Mouse (Mus musculus) CD4-positive, CD25-positive, alpha-beta regulatory T cell, adult 4 months (primary cell): Measurements from ENCODE around the gene Irx4. TPM values are rescaled to one million over a fixed set of nuclear protein-coding genes. Genes with fewer than 3 reads are reported as not detected.

ENCODE experiments used
- ATAC-seq: one replicate; pipeline ENCODE4 v1.8.0; 2017
- polyA plus RNA-seq, 2 experiments: library from polyadenylated mRNA; unstranded; fragments of 100-300 nt; shearing (Covaris generic); gene quantifications; one replicate each; pipeline ENCODE4 v1.2.1; 2017

Gene Irx4
- polyA plus RNA-seq = not detected

- no peak for ATAC-seq
These were observed at the start of gene Irx4 for GRCm38 (mm10) chr13:73260354-73261035. Irx4 (plus strand) TSS chr13:73260479.

DNA sequence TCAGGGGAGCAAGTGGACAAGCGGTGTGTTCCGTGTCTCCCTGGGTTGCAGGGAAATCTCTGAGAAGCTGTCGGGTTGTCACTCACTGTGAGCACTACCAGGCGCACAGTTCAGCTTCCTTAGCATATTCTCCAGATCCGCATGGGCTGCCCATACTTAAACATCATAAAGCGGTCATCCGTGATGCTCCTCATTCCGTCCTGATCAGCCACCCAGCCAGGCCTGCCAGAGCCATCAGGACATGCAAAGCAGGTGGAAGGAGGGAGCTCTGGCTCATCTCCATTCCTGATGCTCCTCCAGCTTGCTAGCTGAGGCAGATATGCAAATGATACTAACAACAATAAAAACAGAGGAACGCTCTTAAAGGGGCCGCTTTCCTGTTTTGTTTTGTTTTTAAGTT lies 46.0 kb upstream of the Irx4 start:
- ATAC-seq = no peak

DNA sequence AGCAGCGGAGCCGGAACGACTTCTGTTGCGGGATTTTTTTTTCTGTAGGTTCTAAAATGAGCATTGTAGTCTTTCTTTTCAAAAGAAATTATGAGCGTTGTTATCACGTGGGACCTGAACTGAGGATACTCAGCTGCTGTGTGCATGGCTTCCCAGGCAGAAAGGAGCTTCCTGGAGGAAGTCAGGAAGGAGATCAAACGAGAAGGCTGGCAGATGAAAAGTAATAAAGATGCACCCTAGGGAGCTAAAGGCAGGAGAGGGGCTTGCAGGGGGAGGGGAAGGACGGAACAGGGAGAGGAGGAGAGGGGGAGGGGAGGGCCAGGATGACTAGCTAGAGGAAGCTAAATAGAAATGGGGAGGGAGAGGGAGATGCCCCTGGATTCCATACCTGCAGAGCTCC lies 23.8 kb upstream of the Irx4 start:
- ATAC-seq = no peak

DNA sequence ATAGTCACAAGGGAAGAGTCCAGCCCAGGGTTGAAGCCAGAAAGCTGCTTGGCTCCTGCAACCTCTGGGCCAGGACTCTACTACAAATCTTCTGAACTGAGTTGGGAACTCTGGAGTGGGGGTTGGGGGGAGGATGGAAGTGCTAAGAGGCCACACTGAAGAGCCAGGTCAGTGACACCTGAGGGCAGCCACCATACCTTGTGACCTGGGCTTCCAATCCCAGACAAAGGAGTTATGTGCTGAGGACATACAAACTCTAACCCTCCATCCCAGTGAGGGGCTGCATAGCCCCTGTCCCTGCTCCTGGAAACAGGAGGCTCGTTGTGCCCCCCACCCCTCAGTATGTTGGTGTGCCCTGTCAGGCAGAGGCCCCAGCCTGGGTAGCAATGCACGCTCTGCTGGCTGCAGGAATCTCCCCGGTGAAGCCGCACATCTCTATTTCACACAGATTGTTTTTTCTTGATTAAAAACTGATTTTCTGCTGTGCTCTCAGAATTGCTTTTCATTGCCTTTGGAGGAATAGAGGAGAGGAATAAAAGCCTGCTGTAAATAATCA lies 21.0 kb upstream of the Irx4 start:
- no peak for ATAC-seq

DNA sequence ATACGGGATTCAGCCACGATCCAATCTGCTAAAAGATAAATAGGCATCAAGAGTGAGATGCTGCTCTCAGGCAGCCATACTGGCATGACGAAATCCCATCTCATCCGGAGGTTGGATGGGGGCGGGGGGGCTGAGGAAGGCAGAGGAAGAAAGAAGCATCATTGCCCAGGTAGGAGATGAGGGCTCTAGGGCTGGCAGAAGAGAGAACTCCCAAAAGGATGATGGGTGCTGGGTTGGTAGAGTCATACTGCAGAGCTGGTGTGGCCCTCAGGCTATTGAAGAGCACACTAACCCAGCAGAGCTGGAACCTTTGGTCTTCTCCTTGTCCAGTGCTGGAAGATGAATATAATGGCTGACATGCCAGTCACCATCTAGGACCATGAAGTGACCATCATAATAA lies 17.7 kb upstream of the Irx4 start:
- no peak for ATAC-seq

- ATAC-seq = no peak
These were observed 13.3 kb upstream of the Irx4 start for GRCm38 (mm10) chr13:73246961-73247360.

GRCm38 (mm10) chr13:73251222-73251621 lies 9.1 kb upstream of the Irx4 start:
- ATAC-seq = no peak

DNA sequence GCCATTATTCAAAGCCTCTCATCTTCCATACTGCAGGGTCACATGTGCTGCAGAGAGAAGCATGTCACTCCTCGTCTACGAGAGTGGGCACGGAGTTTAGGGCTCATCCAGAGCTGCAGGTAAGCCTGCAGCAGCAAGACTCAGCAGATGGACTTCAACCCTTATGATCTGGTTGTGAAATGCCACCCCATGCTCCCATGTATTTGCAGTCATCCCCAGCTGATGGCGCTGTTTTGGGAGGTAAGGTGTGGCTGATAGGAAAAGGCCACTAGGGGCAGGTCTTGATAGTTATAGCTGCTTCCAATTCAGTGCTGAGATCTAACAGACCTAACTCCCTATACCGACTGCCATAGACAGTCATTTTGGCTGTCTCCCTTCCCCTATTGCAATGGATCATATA lies 8.3 kb upstream of the Irx4 start:
- no peak for ATAC-seq

DNA sequence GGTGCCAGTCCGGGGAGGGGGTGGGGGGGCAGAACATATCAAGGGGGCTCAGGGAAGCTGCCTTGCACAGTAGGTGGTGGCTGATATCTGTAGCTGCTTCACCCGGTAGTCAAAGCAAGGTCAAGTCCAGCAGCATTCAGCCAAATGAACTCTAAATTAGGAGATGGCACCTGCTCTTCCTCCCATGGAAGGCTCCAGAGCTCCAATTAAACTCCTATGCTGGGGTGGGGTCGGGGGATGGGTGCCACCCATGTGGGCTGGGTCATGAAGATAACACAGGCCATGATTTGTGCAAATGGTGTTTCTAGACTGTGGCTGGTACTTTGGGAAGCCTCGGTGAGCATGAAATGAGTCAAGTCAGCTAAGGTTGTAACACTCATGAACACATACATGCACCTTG lies 1.9 kb upstream of the Irx4 start:
- no peak for ATAC-seq

- ATAC-seq = no peak
These were observed 514 bp upstream of the Irx4 start for GRCm38 (mm10) chr13:73259577-73260353.

DNA sequence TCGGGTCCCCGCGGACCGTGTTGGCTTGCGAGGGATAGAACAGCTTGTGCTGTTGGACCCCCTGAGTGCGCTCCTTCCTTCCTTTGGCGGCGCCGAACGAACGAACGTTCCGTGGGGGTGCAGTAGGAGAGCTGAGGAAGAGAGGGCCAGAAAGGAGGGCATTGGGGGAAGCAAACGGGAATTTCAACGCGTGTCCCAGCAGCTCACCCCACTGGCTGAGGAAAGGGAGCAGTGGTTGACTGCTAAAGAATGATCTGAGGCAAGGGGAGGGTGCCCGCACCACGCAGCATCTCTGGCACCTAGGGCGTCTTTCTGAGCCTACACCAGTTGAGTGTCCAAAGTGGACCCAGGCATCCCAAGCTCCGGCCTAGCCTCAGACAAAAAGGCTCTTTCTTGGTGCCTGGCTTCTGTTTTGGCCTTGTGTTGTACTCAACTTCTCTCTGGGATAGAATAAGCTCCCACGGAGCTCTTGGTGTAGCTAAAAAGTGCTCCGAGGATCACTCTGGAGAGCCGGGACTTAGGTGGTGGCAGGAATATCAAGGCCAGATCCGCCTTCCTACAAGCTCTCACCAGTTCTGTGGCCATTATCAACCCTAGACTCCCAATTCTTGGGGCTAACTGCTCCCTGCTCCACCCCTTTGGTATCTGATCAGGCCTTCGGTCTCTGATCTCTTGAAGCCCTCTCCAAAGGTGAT lies 904 bp downstream of the Irx4 start:
- ATAC-seq = no peak

DNA sequence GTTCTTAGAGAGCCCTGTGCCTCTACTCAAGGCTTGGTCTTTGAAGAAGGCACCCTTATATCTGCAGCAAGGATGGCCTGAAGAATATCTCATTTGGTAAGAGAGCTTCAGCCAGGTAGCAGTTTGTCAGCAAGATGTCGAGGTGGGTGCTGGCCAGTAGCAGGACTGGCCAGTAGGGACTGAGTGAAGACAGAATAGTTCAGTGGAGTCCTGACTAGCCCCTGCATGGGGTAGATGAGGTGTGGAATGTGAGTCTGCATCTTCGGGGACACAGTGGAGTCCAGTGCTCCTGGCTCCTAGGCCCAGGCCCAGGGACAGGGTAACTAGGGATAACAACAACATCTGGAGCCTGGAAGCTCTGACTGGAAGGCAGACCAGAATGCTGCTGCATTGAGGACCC lies 1.6 kb downstream of the Irx4 start:
- ATAC-seq = no peak

GRCm38 (mm10) chr13:73262336-73263127 lies 2.3 kb downstream of the Irx4 start:
- no peak for ATAC-seq

DNA sequence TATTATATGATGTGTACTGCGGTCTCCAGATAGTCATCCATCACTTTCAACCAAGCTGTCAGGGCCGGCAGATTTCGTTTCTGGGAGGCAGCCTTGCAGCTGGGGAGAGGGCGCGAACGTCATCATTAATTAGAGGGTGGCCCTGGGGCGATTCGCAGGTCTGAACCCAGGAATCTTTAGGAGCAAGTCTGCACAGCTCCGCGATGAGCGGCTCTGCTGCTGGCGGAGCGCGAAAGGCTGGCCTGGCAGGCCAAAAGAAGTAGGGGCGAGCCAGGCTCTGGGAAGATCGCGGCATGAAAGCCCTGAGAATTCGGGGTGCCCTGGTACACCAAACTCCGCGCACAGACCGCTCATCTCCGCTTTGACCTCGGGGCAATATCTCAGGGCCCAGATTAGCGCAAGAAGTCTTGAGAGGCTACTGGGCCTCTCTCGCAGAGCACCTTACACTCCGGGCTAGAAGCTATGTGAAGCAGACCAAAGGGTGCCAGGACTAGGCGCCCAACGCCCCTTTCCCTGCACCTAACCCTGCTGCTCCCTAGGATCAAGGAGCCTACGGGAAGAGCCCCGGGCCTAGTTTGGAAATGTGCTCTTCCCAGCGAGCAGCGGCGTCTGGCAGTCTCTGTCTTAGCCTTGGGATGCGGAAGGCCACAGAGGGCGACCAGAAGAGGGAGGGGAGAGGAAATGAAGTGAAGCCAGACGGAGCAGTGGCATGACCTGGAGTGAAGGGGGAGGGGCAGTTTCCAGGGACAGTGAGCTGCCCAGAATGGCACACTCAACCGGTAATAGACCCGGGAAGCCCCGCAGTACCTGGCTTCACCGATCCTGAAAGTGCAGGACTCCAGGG lies 3.1 kb downstream of the Irx4 start:
- ATAC-seq = no peak

DNA sequence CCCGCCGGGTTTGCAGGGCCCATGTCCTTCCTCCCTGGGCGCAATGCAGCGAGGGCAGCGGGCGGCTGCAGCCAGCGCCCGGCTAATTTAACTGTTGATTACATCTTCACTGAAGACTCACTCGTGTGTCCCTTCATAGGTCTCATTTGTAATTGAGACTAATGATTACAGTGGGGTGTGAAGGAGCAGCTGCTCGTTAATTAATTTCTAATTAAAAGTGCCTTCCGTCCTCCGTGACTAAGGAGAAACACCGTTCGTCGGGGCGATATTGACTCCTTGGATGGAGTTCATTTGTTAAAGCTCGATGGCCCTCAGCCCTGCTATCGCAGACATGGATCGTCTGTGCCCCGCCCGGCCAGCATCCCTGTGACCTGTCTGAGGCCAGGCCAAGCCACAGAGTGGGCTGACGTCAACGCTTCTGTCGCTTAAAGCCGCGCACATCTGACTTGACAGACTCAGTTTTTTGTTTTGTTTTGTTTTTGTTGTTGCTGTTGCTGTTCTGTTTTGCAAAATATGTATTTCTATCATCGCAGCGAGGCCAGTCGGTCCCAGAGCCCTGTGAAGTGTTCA lies 4.0 kb downstream of the Irx4 start:
- ATAC-seq = no peak

DNA sequence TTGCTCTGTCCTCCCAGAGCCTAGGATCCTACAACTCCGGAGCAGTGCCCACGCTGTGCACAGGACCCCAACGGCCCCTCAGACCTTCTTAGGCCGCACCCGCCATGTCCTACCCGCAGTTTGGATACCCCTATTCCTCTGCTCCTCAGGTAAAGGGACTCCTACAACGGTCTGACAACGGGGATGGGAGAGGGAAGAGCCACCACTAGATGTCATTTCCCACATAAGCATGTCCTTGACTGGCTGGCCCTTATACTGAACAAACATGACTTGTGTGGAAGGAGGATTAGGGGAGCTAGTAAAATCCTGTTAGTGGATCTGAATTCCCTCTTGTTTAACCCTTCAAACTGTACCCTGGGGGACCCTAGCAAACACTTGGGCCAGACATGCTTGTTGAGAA lies 4.6 kb downstream of the Irx4 start:
- no peak for ATAC-seq

GRCm38 (mm10) chr13:73265442-73265841 lies 5.2 kb downstream of the Irx4 start:
- ATAC-seq = no peak

DNA sequence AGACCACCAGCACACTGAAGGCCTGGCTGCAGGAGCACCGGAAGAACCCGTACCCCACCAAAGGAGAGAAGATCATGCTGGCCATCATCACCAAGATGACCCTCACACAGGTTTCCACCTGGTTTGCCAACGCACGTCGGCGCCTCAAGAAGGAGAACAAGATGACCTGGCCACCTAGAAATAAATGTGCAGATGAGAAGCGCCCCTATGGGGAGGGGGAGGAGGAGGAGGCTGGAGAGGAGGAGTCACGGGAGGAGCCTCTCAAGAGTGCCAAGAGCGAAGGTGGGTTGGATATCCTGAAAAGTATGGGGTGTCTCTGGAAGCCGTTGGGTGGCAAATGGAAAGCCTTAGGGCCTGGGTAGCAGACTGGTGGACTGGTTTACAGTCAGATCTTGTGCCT lies 7.3 kb downstream of the Irx4 start:
- no peak for ATAC-seq

GRCm38 (mm10) chr13:73268702-73269101 lies 8.4 kb downstream of the Irx4 start:
- no peak for ATAC-seq

GRCm38 (mm10) chr13:73269251-73269650 lies 9.0 kb downstream of the Irx4 start:
- no peak for ATAC-seq

DNA sequence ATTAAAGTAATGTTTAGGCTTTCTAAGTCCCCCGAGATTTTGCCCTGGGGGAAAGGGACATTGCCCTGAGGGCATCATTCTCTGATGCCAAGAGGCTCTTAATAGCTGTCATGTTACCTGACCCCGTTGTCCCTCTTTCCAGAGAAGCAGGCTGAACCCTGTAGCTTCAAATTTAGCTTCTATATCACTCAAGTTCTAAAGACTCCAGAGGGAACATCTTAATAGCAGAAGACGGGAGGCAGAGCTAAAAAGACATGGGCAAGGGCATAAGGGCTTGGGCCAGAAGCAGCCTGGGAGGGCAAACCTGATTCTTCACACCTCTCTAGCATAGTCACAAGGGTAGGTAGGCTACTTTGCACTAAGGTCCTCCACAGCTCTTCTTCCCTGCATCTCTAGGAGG lies 9.6 kb downstream of the Irx4 start:
- ATAC-seq = no peak
